Mouse (Mus musculus) cerebellum, adult 9-10 months (tissue): ENCODE measurements around the gene Zfyve26.

Experiments
- DNase-seq: peaks from one replicate; pipeline ENCODE4 v3.0.0; 2022

Gene Zfyve26

DNA sequence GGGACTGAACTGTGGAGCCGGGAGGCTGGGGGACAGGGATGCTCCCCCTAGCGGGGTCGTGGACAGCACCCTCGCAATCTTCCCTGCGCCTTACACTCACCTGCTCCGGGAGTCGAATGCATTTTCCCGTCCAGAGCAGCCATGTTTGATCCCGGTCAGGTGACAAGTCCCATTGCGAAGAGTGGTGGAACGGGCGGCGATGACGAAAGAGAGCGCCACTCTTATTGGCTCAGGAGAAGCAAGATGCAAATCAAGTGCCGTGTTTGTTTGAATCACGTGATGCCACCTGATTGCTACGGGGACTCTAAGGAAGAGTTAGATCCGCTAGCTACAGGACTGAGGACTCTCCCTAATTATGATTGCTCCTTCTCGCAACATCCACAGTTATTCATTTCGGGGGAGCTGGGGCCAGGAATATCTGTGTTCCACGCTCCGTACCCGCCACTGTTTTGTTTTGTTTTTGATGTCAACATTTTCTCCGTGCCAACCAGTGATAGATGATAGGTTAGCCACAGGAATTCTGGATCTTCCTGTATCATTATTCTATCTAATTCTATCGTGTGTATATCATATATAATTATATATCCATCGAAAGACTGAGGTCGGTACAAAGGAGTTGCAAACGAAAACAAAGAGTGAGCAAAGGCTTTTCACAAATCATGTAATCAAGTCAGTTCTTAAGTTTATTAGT lies at the start of gene Zfyve26:
Zfyve26 (minus strand) TSS at position 179 of the 691 bp plus-strand sequence.
- peak; percentile 95 for DNase-seq

DNA sequence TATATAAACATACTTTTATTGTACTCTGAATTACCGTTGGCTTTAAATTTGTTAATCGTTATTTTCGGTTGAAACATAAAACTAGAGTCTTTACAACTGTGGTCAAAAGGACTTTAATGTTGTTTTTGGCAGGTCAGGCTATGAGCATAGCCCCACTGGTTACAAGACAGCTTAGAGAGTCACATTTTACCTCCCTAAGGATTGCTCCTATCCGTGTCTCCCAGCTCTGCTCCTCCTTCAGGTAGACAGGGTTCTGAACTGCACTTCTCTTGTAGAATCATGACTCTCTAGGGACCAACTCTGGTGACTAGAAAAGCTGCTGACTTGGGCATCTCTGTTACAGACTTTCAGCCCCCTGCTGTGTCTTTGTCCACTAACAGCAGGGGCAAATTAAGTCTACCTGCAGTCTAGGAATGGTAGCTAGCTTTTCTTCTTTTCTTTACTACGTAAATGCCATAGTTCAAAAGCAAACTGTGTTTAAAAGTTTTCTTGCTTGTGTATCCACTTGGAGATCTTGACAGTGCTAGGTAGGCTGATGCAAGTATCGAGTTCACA lies 45.3 kb upstream of the Zfyve26 start:
- no peak for DNase-seq

DNA sequence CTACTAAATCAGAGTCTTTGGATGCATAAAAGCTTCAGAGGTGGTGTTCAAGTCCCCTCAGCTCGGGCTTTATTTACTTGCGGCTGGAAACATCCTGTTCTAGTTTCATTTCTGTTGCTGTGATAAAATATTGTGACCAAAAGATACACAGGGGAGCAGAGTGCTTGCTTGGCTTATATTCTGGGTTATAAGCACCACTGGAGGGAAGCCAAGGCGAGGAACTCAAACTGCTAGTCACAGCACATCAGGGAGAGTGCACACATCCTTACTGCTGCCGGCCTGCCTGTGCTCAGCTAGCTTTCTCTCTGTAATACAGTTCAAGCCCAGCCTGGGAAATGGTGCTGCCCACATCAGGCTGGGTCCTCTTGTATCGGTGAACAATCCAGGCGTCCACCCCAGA lies 44.4 kb upstream of the Zfyve26 start:
- DNase-seq, result no peak

GRCm38 (mm10) chr12:79338791-79339190 lies 42.7 kb upstream of the Zfyve26 start:
- no peak for DNase-seq

DNA sequence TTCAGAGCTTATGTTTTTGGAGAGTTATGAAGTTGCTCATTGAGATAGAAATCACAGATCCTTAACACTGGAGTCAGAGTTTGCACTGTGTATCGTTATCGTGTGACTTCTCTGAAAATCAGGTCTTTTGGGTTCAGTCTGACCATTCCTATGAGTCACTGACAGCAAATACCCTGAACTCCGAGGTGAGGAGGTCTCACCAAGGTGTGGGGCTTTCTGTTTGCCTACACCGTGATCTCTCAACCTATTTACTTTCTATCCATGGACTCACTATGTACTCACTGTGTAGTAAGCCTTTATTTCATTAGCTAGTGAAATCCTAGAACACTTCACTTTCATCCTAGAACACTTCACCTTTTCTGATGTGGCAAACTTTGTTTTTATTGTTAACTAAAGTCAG lies 35.6 kb upstream of the Zfyve26 start:
- no peak for DNase-seq

- DNase-seq, result no peak
Measured at GRCm38 (mm10) chr12:79330571-79330970, 34.5 kb upstream of the Zfyve26 start.

DNA sequence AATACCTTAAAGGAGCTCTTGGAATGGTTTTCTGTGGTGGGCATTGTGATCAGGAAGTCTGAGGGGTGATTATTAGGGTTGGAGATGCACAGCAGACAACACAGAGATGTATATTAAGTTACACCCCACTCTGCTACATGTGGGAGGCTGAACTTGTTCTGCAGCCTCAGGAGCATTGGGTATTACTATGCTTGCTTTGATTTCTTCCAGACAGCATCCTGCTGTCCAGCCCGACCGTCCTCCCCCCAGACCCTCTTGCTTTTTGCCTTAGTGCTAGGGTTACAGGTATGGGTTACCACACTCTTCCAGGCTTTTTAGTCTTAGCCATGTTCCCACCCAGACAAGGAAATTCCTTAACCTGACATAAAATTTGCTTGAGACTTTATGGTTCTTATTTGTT lies 31.8 kb upstream of the Zfyve26 start:
- DNase-seq, result no peak

DNA sequence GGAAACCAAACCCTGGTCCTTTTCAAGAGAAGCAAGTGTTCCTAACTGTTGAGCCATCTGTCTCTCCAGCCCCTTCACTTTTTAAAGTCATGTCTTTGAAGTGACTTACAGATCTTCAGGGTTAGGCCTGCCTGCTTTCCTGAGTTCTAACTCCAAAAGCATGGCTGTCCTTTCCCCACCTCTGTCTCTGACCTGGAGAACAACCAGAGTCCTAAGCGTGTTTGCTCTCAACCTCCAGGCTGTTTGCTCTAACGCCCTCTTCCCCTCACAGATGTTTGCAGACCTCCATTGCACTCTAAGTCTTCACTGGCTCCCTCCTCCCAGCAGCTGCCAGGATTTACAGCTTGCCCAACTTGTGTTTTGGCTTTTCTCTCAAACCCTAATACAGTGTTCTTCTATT lies 30.6 kb upstream of the Zfyve26 start:
- no peak for DNase-seq

DNA sequence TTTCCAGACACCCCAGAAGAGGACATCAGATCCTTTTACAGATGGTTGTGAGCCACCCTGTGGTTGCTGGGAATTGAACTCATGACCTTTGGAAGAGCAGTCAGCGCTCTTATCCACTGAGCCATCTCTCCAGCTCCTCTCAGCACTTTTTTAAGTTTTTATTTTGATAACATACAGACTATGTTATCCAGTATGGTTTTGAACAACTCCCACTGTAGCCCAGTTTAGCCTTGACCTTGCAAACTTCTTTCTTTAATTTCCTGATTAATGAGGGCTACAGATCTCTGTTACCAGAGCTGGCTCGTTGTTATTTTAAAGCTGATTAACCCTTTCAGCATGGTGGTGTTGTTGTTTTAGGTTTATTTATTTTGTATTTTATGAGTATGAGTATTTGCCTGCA lies 30.1 kb upstream of the Zfyve26 start:
- DNase-seq, result no peak

DNA sequence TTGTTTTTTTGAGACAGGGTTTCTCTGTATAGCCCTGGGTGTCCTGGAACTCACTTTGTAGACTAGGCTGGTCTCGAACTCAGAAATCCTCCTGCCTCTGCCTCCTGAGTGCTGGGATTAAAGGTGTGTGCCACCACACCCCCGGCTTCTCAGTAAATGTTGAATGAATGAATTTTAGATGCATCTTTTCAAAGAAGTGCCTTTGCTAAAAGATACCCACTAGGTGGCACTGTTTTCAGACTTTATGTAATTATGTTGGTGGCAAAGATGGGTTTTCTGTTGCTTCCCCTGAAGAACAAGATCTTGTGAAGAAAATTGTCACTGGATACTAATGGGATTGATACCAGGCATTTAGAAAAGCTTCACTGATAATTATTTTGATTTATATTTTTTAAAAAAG lies 26.4 kb upstream of the Zfyve26 start:
- peak; percentile 25 for DNase-seq

- DNase-seq, result no peak
Measured at GRCm38 (mm10) chr12:79320895-79321294, 24.8 kb upstream of the Zfyve26 start.

DNA sequence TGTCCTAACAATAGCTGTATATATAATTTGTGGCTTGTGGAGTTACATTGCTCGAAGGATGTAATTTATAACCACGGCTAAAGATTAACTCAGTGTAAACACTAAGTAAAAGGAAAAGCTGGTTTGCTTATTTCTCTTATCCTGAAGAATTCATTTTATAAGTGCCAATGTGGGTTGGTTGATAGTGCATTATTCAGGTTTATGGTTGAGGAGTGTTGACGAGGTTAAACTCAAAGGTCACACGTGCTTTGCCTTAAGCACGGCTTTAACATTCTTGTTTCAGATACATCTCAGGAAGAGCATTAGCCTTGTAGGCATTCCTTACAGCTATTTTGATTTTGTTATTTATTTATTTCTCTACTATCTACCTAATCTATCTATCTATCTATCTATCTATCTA lies 21.2 kb upstream of the Zfyve26 start:
- no peak for DNase-seq

DNA sequence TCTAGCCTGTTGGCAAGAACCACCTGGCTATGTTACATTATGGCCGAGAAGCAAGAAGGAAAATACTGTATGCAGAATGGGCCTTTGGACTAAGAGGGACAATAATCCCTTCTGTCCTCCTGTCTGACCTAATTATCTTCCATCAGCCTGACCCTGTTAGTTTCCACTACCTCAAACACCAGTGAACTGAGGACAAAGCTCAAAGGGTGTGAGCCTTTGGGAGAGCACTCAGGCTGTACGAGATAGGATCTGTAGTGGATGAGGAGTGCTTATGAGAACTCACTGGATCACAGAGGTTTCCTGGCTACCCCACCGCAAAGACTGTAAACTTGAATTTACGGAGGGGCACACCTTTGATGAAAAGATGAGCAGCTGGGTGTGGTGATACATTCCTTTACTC lies 17.6 kb upstream of the Zfyve26 start:
- DNase-seq, result no peak

- DNase-seq, result no peak
Measured at GRCm38 (mm10) chr12:79306013-79306412, 9.9 kb upstream of the Zfyve26 start.

GRCm38 (mm10) chr12:79305131-79305530 lies 9.0 kb upstream of the Zfyve26 start:
- no peak for DNase-seq

GRCm38 (mm10) chr12:79301802-79302201 lies 5.7 kb upstream of the Zfyve26 start:
- no peak for DNase-seq

DNA sequence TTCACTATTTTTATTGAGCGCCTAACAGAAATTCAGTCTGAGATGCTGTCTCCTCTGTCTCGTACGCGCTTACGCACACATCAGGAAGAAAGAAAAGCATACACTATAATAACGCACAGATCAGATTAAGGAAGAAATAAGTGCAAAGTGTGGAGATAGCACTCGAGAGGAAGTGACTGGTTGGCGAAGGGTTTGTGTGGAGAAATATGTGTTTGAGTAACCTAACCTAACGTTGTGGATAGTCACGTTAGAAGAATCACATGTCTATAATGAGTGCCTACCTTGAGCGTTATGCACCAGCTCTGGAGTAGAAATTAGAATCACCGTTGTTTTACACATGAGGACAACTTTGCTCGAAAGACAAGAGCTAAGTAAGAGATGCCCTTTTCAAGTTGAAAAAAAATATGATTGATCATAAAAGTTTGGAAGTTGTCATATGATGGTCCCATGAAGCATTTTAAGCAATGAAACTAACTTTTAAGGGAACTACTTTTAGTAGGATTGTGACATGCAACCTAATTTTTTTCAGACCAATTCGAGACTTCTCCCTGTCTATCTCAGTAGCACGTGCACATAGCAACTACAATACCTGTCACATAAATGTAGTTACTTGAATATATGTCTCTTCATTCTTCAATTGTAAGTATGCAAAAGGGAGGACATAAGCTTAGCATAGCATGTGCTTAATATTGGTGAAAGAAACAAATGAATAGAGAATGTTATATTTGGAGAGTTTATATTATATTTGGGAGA lies 2.0 kb upstream of the Zfyve26 start:
- DNase-seq, result no peak

- DNase-seq, result peak; percentile 79
Measured at GRCm38 (mm10) chr12:79297121-79297576, 1.0 kb upstream of the Zfyve26 start, which contains the start of gene Rad51b. Gene Rad51b (plus strand): TSS chr12:79297282.

DNA sequence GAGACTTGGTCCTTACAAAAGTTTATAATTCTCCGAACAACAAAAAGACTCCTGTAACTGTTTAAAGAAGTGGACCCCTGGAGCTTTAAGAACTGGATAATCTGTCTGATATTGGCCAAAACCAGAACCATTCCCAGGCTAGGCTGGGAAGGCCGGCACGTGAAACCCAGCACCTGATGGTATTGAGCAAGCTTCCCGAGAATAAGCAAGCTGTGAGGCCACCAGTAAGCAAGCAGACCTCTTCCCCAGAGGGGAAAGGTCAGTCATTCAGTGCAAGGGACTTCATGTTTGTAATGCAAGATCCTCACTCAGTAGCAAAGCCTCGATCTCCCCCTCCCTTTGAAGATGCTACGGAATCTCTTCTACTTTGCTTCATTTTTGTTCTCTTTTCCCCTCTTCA lies 3.2 kb downstream of the Zfyve26 start:
- no peak for DNase-seq

GRCm38 (mm10) chr12:79282595-79282994 lies 13.5 kb downstream of the Zfyve26 start:
- DNase-seq, result no peak

DNA sequence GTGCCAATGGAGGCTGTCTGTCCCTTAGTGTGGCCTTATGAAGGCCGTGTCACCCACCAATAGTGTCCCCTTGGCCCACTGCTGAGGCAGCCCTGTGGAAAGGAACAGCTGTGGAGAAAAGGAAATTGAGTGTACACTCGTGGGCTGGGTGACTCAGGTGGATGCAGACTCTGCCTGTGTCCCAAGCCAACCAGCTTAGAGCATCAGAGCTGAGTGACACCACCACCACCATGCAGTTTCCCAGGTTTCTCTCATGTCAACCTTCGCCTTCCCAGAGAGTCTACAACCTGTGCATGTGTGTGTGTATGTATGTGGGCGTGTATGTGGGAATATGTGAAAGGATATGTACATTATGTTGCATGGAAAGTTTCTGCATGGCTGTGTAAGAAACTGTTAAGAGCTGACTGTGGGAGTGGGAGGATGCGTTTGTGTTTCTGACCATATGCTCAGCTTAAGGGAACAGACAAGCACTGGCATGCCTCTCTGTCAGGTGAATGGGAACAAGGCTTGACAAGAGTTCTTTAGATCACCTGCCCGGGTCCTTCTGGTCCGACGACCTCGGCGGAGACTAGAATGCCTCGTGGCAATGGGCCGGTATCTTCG lies 16.5 kb downstream of the Zfyve26 start:
- DNase-seq, result no peak

GRCm38 (mm10) chr12:79272604-79273003 lies 23.5 kb downstream of the Zfyve26 start:
- no peak for DNase-seq

- peak; percentile 13 for DNase-seq
Measured at GRCm38 (mm10) chr12:79261035-79261434, 35.1 kb downstream of the Zfyve26 start.

DNA sequence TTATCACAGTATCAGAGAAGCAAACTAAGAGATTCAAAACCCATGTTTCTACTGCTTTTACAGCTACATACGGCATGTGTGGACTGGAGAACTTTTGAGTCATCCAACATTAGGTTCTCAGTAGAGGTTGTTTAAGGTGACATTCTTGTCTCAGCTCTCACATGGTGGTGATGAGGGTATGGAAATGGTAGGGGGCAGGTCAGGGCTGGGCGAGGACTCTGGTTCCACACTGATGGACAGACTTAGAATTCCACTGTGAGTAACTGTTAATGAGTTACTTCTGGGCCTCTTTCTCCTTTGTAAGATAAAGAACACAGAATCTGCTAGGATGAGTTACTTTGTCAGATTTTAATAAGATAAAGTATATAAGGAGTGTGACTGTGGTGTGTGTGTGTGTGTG lies 36.0 kb downstream of the Zfyve26 start:
- DNase-seq, result no peak
